Comparison of ENCODE assay signal across 1 mouse cellular context in the genomic region with DNA sequence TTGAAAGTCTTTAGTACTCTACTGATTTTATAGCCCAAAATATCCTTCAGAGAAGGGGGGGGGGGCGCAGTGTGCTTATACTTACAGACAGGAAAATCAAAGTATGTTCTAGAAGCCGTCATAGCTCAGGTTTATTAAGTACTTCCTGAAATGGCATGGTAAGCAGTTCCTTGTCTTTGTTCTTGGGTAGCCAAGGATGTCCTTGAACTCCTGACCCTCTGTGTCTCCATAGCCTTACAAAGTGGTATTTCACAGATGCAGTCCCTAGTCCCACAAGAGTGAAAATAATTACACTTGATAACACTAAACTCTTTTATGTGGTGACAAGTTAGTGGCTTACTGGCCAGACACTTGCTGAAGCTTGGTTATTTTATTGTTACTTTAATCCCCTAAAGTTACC.
TF ChIP-seq lines count a peak whose summit lies in the region.

No protein-coding gene starts in this region.

TF ChIP-seq in MEL, 35 proteins besides CTCF, POLR2A, EP300 and RAD21 (continued from another document):
- no peak for TF ChIP-seq MAX (IDR thresholded peaks at IDR 0.05; ENCODE audit: low read length)
